Mouse (Mus musculus): ENCODE results near the gene Hilpda.

DNA sequence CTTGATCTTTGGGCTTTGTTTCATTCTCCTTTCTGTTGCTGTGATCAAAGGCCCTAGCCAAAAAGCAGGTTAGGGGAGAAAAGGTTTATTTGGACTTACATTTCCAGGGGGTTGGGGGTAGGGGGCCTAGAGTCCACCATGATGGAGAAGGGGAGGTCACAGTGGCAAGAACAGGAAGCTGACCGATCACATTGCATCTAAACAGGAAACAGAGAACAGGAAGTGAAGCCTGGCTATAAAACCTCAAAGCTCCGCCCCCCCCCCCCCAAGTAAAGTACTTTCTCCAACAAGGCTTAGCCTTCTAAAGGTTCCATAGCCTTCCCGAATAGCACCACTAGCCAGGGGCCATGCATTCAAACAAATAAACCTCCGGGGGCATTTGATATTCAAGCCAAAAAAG is 50.4 kb downstream of the Hilpda start:
- TF ChIP-seq CTCF (IDR thresholded peaks at IDR 0.05; ENCODE audit: borderline replicate concordance, insufficient read depth, low read depth, low read length) = no peak
- no peak for TF ChIP-seq POLR2A (IDR thresholded peaks at IDR 0.05; ENCODE audit: borderline replicate concordance, insufficient read depth, low read length)
